Mouse (Mus musculus) liver, embryonic 11.5 days (tissue): ENCODE data around the gene Gm11565. TPM values are rescaled to one million over a fixed set of nuclear protein-coding genes. Genes with fewer than 3 reads are reported as not detected.
"Not testable (repeated sequence)": the region's sequence is repeated elsewhere in the genome, so short reads cannot be mapped to it uniquely, and the experiment has no call there.

Source experiments
- ATAC-seq: fragments of 200-750 bp; cut with Nextera tagmentation; replicated peaks from 2 replicates; pipeline ENCODE4 v1.8.0; 2017; ENCODE audit warnings: moderate number of reproducible peaks, mild to moderate bottlenecking, moderate TSS enrichment, moderate library complexity; ENCODE audit not compliant: low FRiP score
- DNase-seq: peaks from one replicate; pipeline ENCODE4 v3.0.0-alpha.2; 2017; ENCODE audit warnings: low spot score
- H3K27ac ChIP-seq: fragments of 300-500 bp; sonication (generic); 2 replicates; pipeline ENCODE4 v1.5.1; 2014; ENCODE audit warnings: mild to moderate bottlenecking, low read depth, low read length, control low read depth
- H3K27me3 ChIP-seq: fragments of 300-500 bp; sonication (generic); replicated peaks from 2 replicates; pipeline ENCODE4 v1.6.1; 2014; ENCODE audit warnings: low read length, mixed read lengths; ENCODE audit not compliant: control insufficient read depth, insufficient read depth
- H3K36me3 ChIP-seq: fragments of 300-500 bp; sonication (generic); 2 replicates; pipeline ENCODE4 v1.6.1; 2014; ENCODE audit warnings: mild to moderate bottlenecking, low read length, moderate library complexity, mixed read lengths; ENCODE audit not compliant: control insufficient read depth, insufficient read depth
- H3K4me1 ChIP-seq: fragments of 300-500 bp; sonication (generic); replicated peaks from 2 replicates; pipeline ENCODE4 v1.6.1; 2014; ENCODE audit warnings: low read length, mixed read lengths; ENCODE audit not compliant: control insufficient read depth, insufficient read depth
- H3K4me2 ChIP-seq: fragments of 300-500 bp; sonication (generic); 2 replicates; pipeline ENCODE4 v1.6.1; 2014; ENCODE audit warnings: mild to moderate bottlenecking, control low read depth, moderate library complexity
- H3K4me3 ChIP-seq: fragments of 300-500 bp; sonication (generic); 2 replicates; pipeline ENCODE4 v1.5.1; 2014; ENCODE audit warnings: low read depth, low read length, control low read depth
- H3K9ac ChIP-seq: fragments of 300-500 bp; sonication (generic); 2 replicates; pipeline ENCODE4 v1.6.1; 2014; ENCODE audit warnings: low read depth, low read length, control low read depth
- H3K9me3 ChIP-seq: fragments of 300-500 bp; sonication (generic); 2 replicates; pipeline ENCODE4 v1.6.1; 2016; ENCODE audit warnings: low read length, inconsistent platforms, mixed read lengths; ENCODE audit not compliant: control insufficient read depth
- WGBS: fragments of 180-500 bp; shearing (Covaris S2); extraction: QIAGEN DNeasy Blood & Tissue Kit; methylation state at CpG from one replicate; pipeline ENCODE4 v1.1.7; 2014; 5-methylcytosine and 5-hydroxymethylcytosine counted together
- polyA plus RNA-seq: library from polyadenylated mRNA; unstranded; fragments of >200 nt; fragmentation: Nextera tagmentation; extraction: Ambion mirVana; gene quantifications from 2 replicates; pipeline ENCODE4 v1.2.1, GENCODE M21; 2014

The Gm11565 gene
- not detected in 2 replicates for polyA plus RNA-seq

- no peak within 1 kb of the TSS for H3K9ac ChIP-seq
- ATAC-seq (no peak), DNase-seq (no peak)
- no peaks in the 10 kb centered on the region for H3K4me1 ChIP-seq
- H3K9me3 ChIP-seq = no peaks in the 10 kb centered on the region
- no peak within 1 kb of the TSS for H3K4me2 ChIP-seq
- H3K36me3 ChIP-seq = no peaks in the 10 kb centered on the region
- H3K27ac ChIP-seq = no peak within 1 kb of the TSS
- H3K4me3 ChIP-seq = no peak within 1 kb of the TSS
- 85% methylated on average over 3 of the region's 3 CpGs for WGBS
- H3K27me3 ChIP-seq = no peaks in the 10 kb centered on the region
Measured at GRCm38 (mm10) chr11:99914451-99914850, at the start of gene Gm11565. Gm11565 (plus strand) TSS chr11:99914751.

DNA sequence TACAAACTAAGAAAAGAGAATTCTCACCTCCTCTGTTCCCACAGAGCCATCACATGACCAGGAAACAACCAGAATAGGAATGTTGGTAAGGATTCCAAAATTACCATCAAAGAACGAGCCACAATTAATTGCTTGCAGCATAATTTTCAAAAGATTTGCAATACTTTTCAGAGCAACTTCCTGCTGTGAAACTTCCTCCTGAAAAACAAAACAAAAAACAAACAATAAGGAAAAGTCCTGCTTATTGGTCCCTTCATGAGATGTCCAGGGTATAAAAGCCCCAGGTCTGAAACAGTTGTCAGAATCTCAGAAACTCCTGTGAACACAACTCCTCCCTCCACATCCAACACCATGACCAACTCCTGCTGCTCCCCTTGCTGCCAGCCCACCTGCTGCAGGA lies 41.5 kb upstream of the Gm11565 start, which contains the start of gene Krtap9-1:
Krtap9-1 (plus strand) TSS at position 301 of the 400 bp plus-strand sequence.
- not testable (repeated sequence) for H3K4me3 ChIP-seq, DNase-seq

DNA sequence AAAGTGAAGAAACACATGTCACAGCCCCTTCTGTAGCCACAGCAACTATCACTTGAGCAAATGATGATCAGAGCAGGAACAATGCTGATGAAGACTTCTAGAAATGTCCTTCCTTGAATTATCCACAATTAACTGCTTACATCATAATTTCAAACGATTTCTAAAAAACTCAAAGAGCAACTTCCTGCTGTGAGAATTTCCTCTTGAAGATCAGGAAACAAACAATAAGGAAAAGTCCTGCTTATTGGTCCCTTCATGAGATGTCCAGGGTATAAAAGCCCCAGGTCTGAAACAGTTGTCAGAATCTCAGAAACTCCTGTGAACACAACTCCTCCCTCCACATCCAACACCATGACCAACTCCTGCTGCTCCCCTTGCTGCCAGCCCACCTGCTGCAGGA lies 35.7 kb upstream of the Gm11565 start, which contains the start of gene Gm11567:
Gm11567 (plus strand) TSS at position 301 of the 400 bp plus-strand sequence.
- H3K9me3 ChIP-seq, H3K4me2 ChIP-seq, ATAC-seq, H3K9ac ChIP-seq, H3K4me3 ChIP-seq, H3K36me3 ChIP-seq, DNase-seq, H3K27me3 ChIP-seq, H3K4me1 ChIP-seq, H3K27ac ChIP-seq: not testable (repeated sequence)
- WGBS = 48% methylated on average over 1 of the region's 1 CpGs

More for the DNA sequence above, 41.5 kb upstream of the Gm11565 start, which contains the start of gene Krtap9-1:
- H3K27me3 ChIP-seq, H3K36me3 ChIP-seq, H3K4me2 ChIP-seq, H3K27ac ChIP-seq, H3K9ac ChIP-seq, H3K9me3 ChIP-seq, H3K4me1 ChIP-seq, ATAC-seq: not testable (repeated sequence)
- 63% methylated on average over 1 of the region's 1 CpGs for WGBS

DNA sequence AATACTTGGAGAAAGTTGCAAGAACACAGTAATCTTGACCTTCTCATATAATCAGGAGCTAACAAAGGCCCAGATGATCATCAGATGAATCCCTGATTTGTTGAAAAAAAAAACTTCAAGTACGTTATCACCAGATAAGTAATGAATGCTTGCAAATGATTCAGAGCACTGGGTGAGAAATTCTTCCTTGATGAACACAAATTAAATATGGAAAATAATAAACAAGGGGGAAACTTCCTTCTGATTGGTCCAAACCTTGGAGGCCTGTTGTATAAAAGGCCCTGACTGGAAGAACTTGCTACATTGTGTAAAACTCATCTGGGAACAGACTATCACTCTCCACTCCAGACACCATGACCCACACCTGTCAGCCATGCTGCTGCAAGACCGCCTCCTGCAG lies 6.9 kb upstream of the Gm11565 start, which contains the start of gene Krtap31-1:
Krtap31-1 (plus strand) TSS at position 301 of the 400 bp plus-strand sequence.
- Histone ChIP-seq H3K27ac (no peak within 1 kb of the TSS), H3K9me3 (no peaks in the 10 kb centered on the region), H3K36me3 (no peaks in the 10 kb centered on the region), H3K4me2 (no peak within 1 kb of the TSS), H3K9ac (no peak within 1 kb of the TSS), H3K27me3 (no peaks in the 10 kb centered on the region), H3K4me1 (no peaks in the 10 kb centered on the region), H3K4me3 (no peak within 1 kb of the TSS)
- ATAC-seq (no peak), DNase-seq (no peak)
- 75% methylated on average over 2 of the region's 2 CpGs for WGBS

- 85% methylated on average over 1 of the region's 1 CpGs for WGBS
- Histone ChIP-seq H3K36me3 (no peaks in the 10 kb centered on the region), H3K27me3 (no peaks in the 10 kb centered on the region), H3K9ac (no peak within 1 kb of the TSS), H3K4me1 (no peaks in the 10 kb centered on the region), H3K4me2 (no peak within 1 kb of the TSS), H3K27ac (no peak within 1 kb of the TSS), H3K9me3 (no peaks in the 10 kb centered on the region), H3K4me3 (no peak within 1 kb of the TSS)
- DNase-seq = no peak
- no peak for ATAC-seq
Measured at GRCm38 (mm10) chr11:99935991-99936390, 21.4 kb downstream of the Gm11565 start, which contains the start of gene Krtap31-2. Krtap31-2 (plus strand) TSS chr11:99936291.

DNA sequence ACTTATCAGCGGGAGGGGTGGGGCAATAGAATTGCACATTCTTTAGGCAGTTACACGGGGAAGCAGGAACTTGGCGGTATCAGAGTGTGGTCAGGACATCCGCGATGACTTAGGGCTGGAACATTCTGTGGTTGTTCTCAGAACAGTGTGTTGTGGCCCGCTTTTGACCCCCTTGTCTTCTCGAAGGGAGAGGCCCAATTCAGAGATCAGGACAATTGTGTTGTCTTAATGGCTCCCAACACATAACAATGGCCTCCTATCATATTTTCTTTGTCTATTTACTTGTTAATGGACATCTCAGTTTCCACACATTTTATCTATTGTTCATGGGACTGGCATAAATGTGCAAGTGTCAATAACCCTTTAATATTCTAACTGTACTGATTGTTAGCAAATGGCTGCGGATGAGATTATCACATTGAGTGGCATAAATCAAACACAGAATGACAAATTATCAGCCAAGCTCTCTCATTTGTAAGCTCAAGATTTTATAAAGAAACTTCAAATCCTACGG lies 23.3 kb downstream of the Gm11565 start:
- Histone ChIP-seq H3K4me3 (no peak overlapping the region), H3K9ac (no peak overlapping the region), H3K4me1 (no peaks in the 10 kb centered on the region), H3K4me2 (no peak overlapping the region), H3K27ac (no peak overlapping the region), H3K9me3 (no peaks in the 10 kb centered on the region), H3K36me3 (no peaks in the 10 kb centered on the region), H3K27me3 (no peaks in the 10 kb centered on the region)
- ATAC-seq (no peak), DNase-seq (no peak)
- WGBS = 69% methylated on average over 9 of the region's 9 CpGs

- no peak for ATAC-seq
- Histone ChIP-seq H3K4me3 (no peak within 1 kb of the TSS), H3K36me3 (no peaks in the 10 kb centered on the region), H3K9ac (no peak within 1 kb of the TSS), H3K4me2 (no peak within 1 kb of the TSS), H3K27ac (no peak within 1 kb of the TSS), H3K9me3 (no peaks in the 10 kb centered on the region), H3K4me1 (no peaks in the 10 kb centered on the region), H3K27me3 (no peaks in the 10 kb centered on the region)
- no peak for DNase-seq
- 80% methylated on average over 2 of the region's 2 CpGs for WGBS
Measured at GRCm38 (mm10) chr11:99948175-99948574, 33.6 kb downstream of the Gm11565 start, which contains the start of gene Krtap9-5. Krtap9-5 (plus strand) TSS chr11:99948475.

GRCm38 (mm10) chr11:99964213-99964612 lies 49.7 kb downstream of the Gm11565 start:
- no peak for ATAC-seq
- Histone ChIP-seq H3K4me1 (no peaks in the 10 kb centered on the region), H3K4me2 (no peak overlapping the region), H3K27me3 (no peaks in the 10 kb centered on the region), H3K36me3 (no peaks in the 10 kb centered on the region), H3K9ac (no peak overlapping the region), H3K9me3 (no peaks in the 10 kb centered on the region), H3K4me3 (no peak overlapping the region), H3K27ac (no peak overlapping the region)
- WGBS = 54% methylated on average over 6 of the region's 6 CpGs
- DNase-seq = no peak
